Mouse (Mus musculus) c-Kit-negative CD71-positive TER-119-positive erythroid progenitor cells, embryonic 14.5 days (primary cell): ENCODE measurements around the gene Ddhd1.
"Not testable (repeated sequence)": the region's sequence is repeated elsewhere in the genome, so short reads cannot be mapped to it uniquely, and the experiment has no call there.

Experiments
- DNase-seq: peaks from one replicate; pipeline ENCODE4 v3.0.0-alpha.2; 2013; ENCODE audit warnings: low read depth, low spot score

Gene Ddhd1

GRCm38 (mm10) chr14:45580923-45581827 is 76.8 kb downstream of the Ddhd1 start:
- not testable (repeated sequence) for DNase-seq

GRCm38 (mm10) chr14:45566066-45566937 is 91.6 kb downstream of the Ddhd1 start:
- peak; percentile 32 for DNase-seq

- DNase-seq: no peak
Observed at GRCm38 (mm10) chr14:45565216-45566065, 92.5 kb downstream of the Ddhd1 start.

- DNase-seq: no peak
Observed at GRCm38 (mm10) chr14:45563577-45563976, 94.4 kb downstream of the Ddhd1 start.

- no peak for DNase-seq
Observed at GRCm38 (mm10) chr14:45561681-45562080, 96.3 kb downstream of the Ddhd1 start.

- no peak for DNase-seq
Observed at GRCm38 (mm10) chr14:45559018-45559417, 98.9 kb downstream of the Ddhd1 start.

GRCm38 (mm10) chr14:45554336-45554735 is 103.6 kb downstream of the Ddhd1 start:
- no peak for DNase-seq

GRCm38 (mm10) chr14:45553854-45554253 is 104.1 kb downstream of the Ddhd1 start:
- no peak for DNase-seq

- no peak for DNase-seq
Observed at GRCm38 (mm10) chr14:45552431-45552830, 105.5 kb downstream of the Ddhd1 start.

- DNase-seq: peak; percentile 16
Observed at GRCm38 (mm10) chr14:45551121-45551768, 106.7 kb downstream of the Ddhd1 start.

- no peak for DNase-seq
Observed at GRCm38 (mm10) chr14:45550010-45550647, 107.8 kb downstream of the Ddhd1 start.

GRCm38 (mm10) chr14:45548118-45548517 is 109.8 kb downstream of the Ddhd1 start:
- DNase-seq: no peak

- DNase-seq: no peak
Observed at GRCm38 (mm10) chr14:45544905-45545304, 113.0 kb downstream of the Ddhd1 start.

GRCm38 (mm10) chr14:45544026-45544425 is 113.9 kb downstream of the Ddhd1 start:
- no peak for DNase-seq

- no peak for DNase-seq
Observed at GRCm38 (mm10) chr14:45539659-45540468, 118.1 kb downstream of the Ddhd1 start.
